In genomic region chr1:39575778-39576375, GRCm38 (mm10) we compare ENCODE assay signal across 8 mouse cellular contexts. TPM values are rescaled to one million over a fixed set of nuclear protein-coding genes. Genes with fewer than 3 reads are reported as not detected.
DNase-seq lines count a peak whose midpoint lies in the region; ATAC-seq and TF ChIP-seq lines count a peak whose summit lies in the region.

No protein-coding gene starts in this region.

- peaks cover 40% of the 10 kb centered on the region for H3K4me1 ChIP-seq in embryonic facial prominence, embryonic 13.5 days
- H3K4me1 ChIP-seq in limb, embryonic 10.5 days = peaks cover 29% of the 10 kb centered on the region
- peaks cover 4% of the 10 kb centered on the region; the same call in 1 of the 2 replicates for H3K4me1 ChIP-seq in olfactory bulb, adult 2 months (ENCODE audit: control insufficient read depth, insufficient read depth, low read length)

- peaks cover 3% of the 10 kb centered on the region; the same call in 1 of the 2 replicates for H3K36me3 ChIP-seq in embryonic facial prominence, embryonic 13.5 days
- 0 out of 2 replicates have a peak, but pooled peaks cover 7% of the 10 kb centered on the region for H3K36me3 ChIP-seq in limb, embryonic 10.5 days

- no peaks in the 10 kb centered on the region for H3K9me3 ChIP-seq in embryonic facial prominence, embryonic 13.5 days
- H3K9me3 ChIP-seq in limb, embryonic 10.5 days (replicated peaks) = no peaks in the 10 kb centered on the region

- peak overlapping the region; percentile 93 for H3K4me3 ChIP-seq in embryonic facial prominence, embryonic 13.5 days
- peak overlapping the region; percentile 93 for H3K4me3 ChIP-seq in limb, embryonic 10.5 days
- peak overlapping the region; percentile 85 for H3K4me3 ChIP-seq in olfactory bulb, adult 2 months (ENCODE audit: insufficient read depth, low read depth, low read length)

- 13% methylated on average over 8 of the region's 8 CpGs for WGBS in embryonic facial prominence, embryonic 13.5 days
- WGBS in limb, embryonic 10.5 days = 30% methylated on average over 8 of the region's 8 CpGs
- WGBS in olfactory bulb, adult 2 months = 15% methylated on average over 8 of the region's 8 CpGs

- no peaks in the 10 kb centered on the region for H3K27me3 ChIP-seq in embryonic facial prominence, embryonic 13.5 days
- no peaks in the 10 kb centered on the region for H3K27me3 ChIP-seq in limb, embryonic 10.5 days (ENCODE audit: low read depth, poor library complexity, severe bottlenecking)

- DNase-seq in thymus, postnatal 0 days (ENCODE audit: low spot score) = peak; percentile 20
- no peak for DNase-seq in thymus, postnatal 10 days (ENCODE audit: low spot score in 2 of 2)
- no peak for DNase-seq in limb, embryonic 10.5 days (ENCODE audit: low spot score)
- DNase-seq in retina, postnatal 1 day = no peak
- DNase-seq in adrenal gland, adult 8-10 months = no peak
- DNase-seq in cerebellum, postnatal 36 days = no peak

- H3K9ac ChIP-seq in embryonic facial prominence, embryonic 13.5 days = peak overlapping the region; percentile 95

- no peak for TF ChIP-seq CTCF in olfactory bulb, adult 2 months (IDR thresholded peaks at IDR 0.05; ENCODE audit: insufficient read depth, low read depth, low read length)

- H3K27ac ChIP-seq in embryonic facial prominence, embryonic 13.5 days = peak overlapping the region; percentile 99
- H3K27ac ChIP-seq in limb, embryonic 10.5 days = peak overlapping the region; percentile 98
- no peak overlapping the region for H3K27ac ChIP-seq in olfactory bulb, adult 2 months (ENCODE audit: insufficient read depth, low read depth, low read length)

- ATAC-seq in embryonic facial prominence, embryonic 13.5 days (ENCODE audit: insufficient number of reproducible peaks, insufficient read depth, low FRiP score, low TSS enrichment, low read depth) = no peak

- H3K4me2 ChIP-seq in embryonic facial prominence, embryonic 13.5 days = peak overlapping the region; percentile 76

- TF ChIP-seq POLR2A in olfactory bulb, adult 2 months (IDR thresholded peaks at IDR 0.05; ENCODE audit: insufficient read depth, low read depth, low read length) = no peak

RNA-seq across cellular contexts. Expression of gene Rnf149, which starts 1.3 kb away (rescaled TPM):
- polyA plus RNA-seq in thymus, postnatal 0 days (2015; fragmentation: Nextera tagmentation; extraction: Ambion mirVana) = 10.6 and 18.3 TPM in 2 replicates
- 31.6 and 32.0 TPM in 2 replicates for polyA plus RNA-seq in embryonic facial prominence, embryonic 13.5 days (2015; fragmentation: Nextera tagmentation; extraction: Ambion mirVana)
- 24.2 and 25.7 TPM in 2 replicates for polyA plus RNA-seq in limb, embryonic 10.5 days (2016; fragmentation: Nextera tagmentation; extraction: Ambion mirVana)
- polyA plus RNA-seq in olfactory bulb, adult 2 months (2012; ENCODE audit: insufficient read depth, insufficient read length, low replicate concordance, missing spikeins) = not detected in 2 replicates
- total RNA-seq in adrenal gland, adult 8-10 months (2022) = 10 to 100 TPM; 42.9 to 56.9 (median 49.2) TPM

RNA-seq across cellular contexts. Expression of gene Cnot11, which starts 41.1 kb away (rescaled TPM):
- polyA plus RNA-seq in thymus, postnatal 0 days (2015; fragmentation: Nextera tagmentation; extraction: Ambion mirVana) = 24.3 and 24.6 TPM in 2 replicates
- polyA plus RNA-seq in embryonic facial prominence, embryonic 13.5 days (2015; fragmentation: Nextera tagmentation; extraction: Ambion mirVana) = 21.6 and 21.9 TPM in 2 replicates
- polyA plus RNA-seq in limb, embryonic 10.5 days (2016; fragmentation: Nextera tagmentation; extraction: Ambion mirVana) = 23.1 and 26.0 TPM in 2 replicates
- polyA plus RNA-seq in olfactory bulb, adult 2 months (2012; ENCODE audit: insufficient read depth, insufficient read length, low replicate concordance, missing spikeins) = not detected in 2 replicates
- 10 to 100 TPM; 20.6 to 25.8 (median 22.9) TPM for total RNA-seq in adrenal gland, adult 8-10 months (2022)
